Mouse (Mus musculus): ENCODE results near the gene Cuedc2.

DNA sequence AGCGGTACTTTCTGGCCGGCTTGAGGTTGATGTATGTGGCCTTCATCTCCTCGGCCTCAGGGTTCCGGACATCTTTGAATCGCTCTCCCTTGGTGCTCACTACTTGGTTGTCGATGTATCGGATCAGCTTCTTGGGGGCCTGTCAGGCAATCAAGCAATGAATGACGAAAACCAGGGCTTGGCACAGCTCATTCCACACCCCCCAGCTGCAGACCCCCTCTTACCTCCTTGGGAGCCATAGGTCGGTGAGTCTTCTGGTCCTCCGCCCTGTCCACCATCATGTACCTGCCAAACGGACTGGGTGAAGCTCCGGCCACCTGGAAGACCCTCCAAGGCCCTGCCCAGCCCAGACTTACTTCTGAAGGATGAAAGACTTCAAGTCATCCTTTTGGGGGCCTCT lies 7.8 kb downstream of the Cuedc2 start:
- TF ChIP-seq CTCF (IDR thresholded peaks at IDR 0.05; ENCODE audit: low read depth), result no peak
- TF ChIP-seq EP300 (IDR thresholded peaks at IDR 0.05; ENCODE audit: low read depth), result no peak

Data from heart, postnatal 0 days (tissue).